ENCODE assay signal across 16 mouse cellular contexts in genomic region chr15:77885945-77886344, GRCm38 (mm10). TPM values are rescaled to one million over a fixed set of nuclear protein-coding genes. Genes with fewer than 3 reads are reported as not detected.
A peak's percentile ranks its signal among the peaks of the same experiment; 100 is the strongest.
DNase-seq lines count a peak whose midpoint lies in the region; ATAC-seq and TF ChIP-seq lines count a peak whose summit lies in the region.
"Had no signal": no experiment of that assay in that cellular context is flagged by ENCODE, and none has a peak within 500 bp of the region (broad histone marks: within the 10 kb centered on the region; RNA-seq: fewer than 3 reads in every experiment).

No protein-coding gene starts in this region.

- H3K27ac ChIP-seq in heart, embryonic 13.5 days (replicated peaks): peak overlapping the region; percentile 24
- no peak overlapping the region for H3K27ac ChIP-seq in forebrain, postnatal 0 days (ENCODE audit: low read depth, low read length)
- H3K27ac ChIP-seq in midbrain, embryonic 13.5 days: no peak overlapping the region
- H3K27ac ChIP-seq: embryonic facial prominence, embryonic 13.5 days; hindbrain, embryonic 13.5 days had no signal

- no peaks in the 10 kb centered on the region for H3K36me3 ChIP-seq in heart, embryonic 13.5 days
- H3K36me3 ChIP-seq in forebrain, postnatal 0 days (ENCODE audit: insufficient read depth): no peaks in the 10 kb centered on the region
- H3K36me3 ChIP-seq in midbrain, embryonic 13.5 days: no peaks in the 10 kb centered on the region
- H3K36me3 ChIP-seq: embryonic facial prominence, embryonic 13.5 days; forebrain, embryonic 10.5 days; hindbrain, embryonic 13.5 days had no signal

- 77% methylated on average over 4 of the region's 4 CpGs for WGBS in heart, embryonic 13.5 days
- WGBS in forebrain, postnatal 0 days: 83% methylated on average over 4 of the region's 4 CpGs
- WGBS in midbrain, embryonic 13.5 days: 97% methylated on average over 4 of the region's 4 CpGs

- no peaks in the 10 kb centered on the region for H3K9me3 ChIP-seq in heart, embryonic 13.5 days
- H3K9me3 ChIP-seq in forebrain, postnatal 0 days (ENCODE audit: low read length): no peaks in the 10 kb centered on the region
- no peaks in the 10 kb centered on the region for H3K9me3 ChIP-seq in midbrain, embryonic 13.5 days
- H3K9me3 ChIP-seq: embryonic facial prominence, embryonic 13.5 days; forebrain, embryonic 10.5 days; hindbrain, embryonic 13.5 days had no signal

- no peak for DNase-seq in heart, adult 8-10 months (ENCODE audit: low spot score)
- DNase-seq in 416B (ENCODE audit: low read depth): peak; percentile 45
- peak; percentile 53 for DNase-seq in kidney, adult 11 months
- peak; percentile 56 for DNase-seq in kidney, postnatal 10 days
- DNase-seq in forebrain, postnatal 0 days: no peak
- no peak for DNase-seq in right cerebral cortex, adult 18-20 months
- DNase-seq: cerebellum, adult 11 months; layer of hippocampus, postnatal 36 days; left cerebral cortex, postnatal 4 days; lung, adult 2 months; retina, postnatal 1 day had no signal

- no peak for ATAC-seq in heart, embryonic 13.5 days (ENCODE audit: extremely low read depth, insufficient number of reproducible peaks, low FRiP score, low TSS enrichment)
- no peak for ATAC-seq in forebrain, postnatal 0 days
- no peak for ATAC-seq in midbrain, embryonic 13.5 days

- no peak overlapping the region for H3K9ac ChIP-seq in heart, embryonic 13.5 days
- no peak overlapping the region for H3K9ac ChIP-seq in forebrain, postnatal 0 days
- no peak overlapping the region for H3K9ac ChIP-seq in midbrain, embryonic 13.5 days (replicated peaks)
- H3K9ac ChIP-seq: embryonic facial prominence, embryonic 13.5 days; hindbrain, embryonic 13.5 days had no signal

- no peak overlapping the region for H3K4me3 ChIP-seq in heart, embryonic 13.5 days
- no peak overlapping the region for H3K4me3 ChIP-seq in forebrain, postnatal 0 days (ENCODE audit: low read depth, low read length)
- no peak overlapping the region for H3K4me3 ChIP-seq in midbrain, embryonic 13.5 days (replicated peaks)
- H3K4me3 ChIP-seq: embryonic facial prominence, embryonic 13.5 days; forebrain, embryonic 10.5 days; hindbrain, embryonic 13.5 days had no signal

- H3K4me2 ChIP-seq in heart, embryonic 13.5 days: no peak overlapping the region
- no peak overlapping the region for H3K4me2 ChIP-seq in forebrain, postnatal 0 days (ENCODE audit: low read depth)
- H3K4me2 ChIP-seq in midbrain, embryonic 13.5 days (replicated peaks): no peak overlapping the region
- H3K4me2 ChIP-seq: embryonic facial prominence, embryonic 13.5 days; hindbrain, embryonic 13.5 days had no signal

- H3K27me3 ChIP-seq in heart, embryonic 13.5 days (replicated peaks): no peaks in the 10 kb centered on the region
- no peaks in the 10 kb centered on the region for H3K27me3 ChIP-seq in forebrain, postnatal 0 days (ENCODE audit: insufficient read depth, low read length)
- no peaks in the 10 kb centered on the region for H3K27me3 ChIP-seq in midbrain, embryonic 13.5 days
- H3K27me3 ChIP-seq: embryonic facial prominence, embryonic 13.5 days; hindbrain, embryonic 13.5 days had no signal

- H3K4me1 ChIP-seq in heart, embryonic 13.5 days: peaks cover 32% of the 10 kb centered on the region
- H3K4me1 ChIP-seq in forebrain, postnatal 0 days (ENCODE audit: insufficient read depth): no peaks in the 10 kb centered on the region
- H3K4me1 ChIP-seq in midbrain, embryonic 13.5 days (replicated peaks): no peaks in the 10 kb centered on the region

- no peak for TF ChIP-seq CTCF in forebrain, postnatal 0 days (IDR thresholded peaks at IDR 0.05; ENCODE audit: low read depth)

RNA-seq across cellular contexts. Expression of gene Txn2, which starts 42.9 kb away (rescaled TPM):
- polyA plus RNA-seq in heart, embryonic 13.5 days (2015; fragmentation: Nextera tagmentation; extraction: Ambion mirVana): 248 and 278 TPM in 2 replicates
- total RNA-seq in heart, adult 8-10 months (2022): 100 to 1,000 TPM; 303 to 339 (median 309) TPM
- 35.8 and 36.5 TPM in 2 replicates for total RNA-seq in forebrain, postnatal 0 days (2014; rRNA removed)
- polyA plus RNA-seq in forebrain, postnatal 0 days (2015; fragmentation: Nextera tagmentation; extraction: Ambion mirVana): 200 and 227 TPM in 2 replicates
- 227 and 234 TPM in 2 replicates for polyA plus RNA-seq in midbrain, embryonic 13.5 days (2015; fragmentation: Nextera tagmentation; extraction: Ambion mirVana)

RNA-seq across cellular contexts. Expression of gene Myh9, which starts 44.0 kb away (rescaled TPM):
- polyA plus RNA-seq in heart, embryonic 13.5 days (2015; fragmentation: Nextera tagmentation; extraction: Ambion mirVana): 24.8 and 25.0 TPM in 2 replicates
- total RNA-seq in heart, adult 8-10 months (2022): 100 to 1,000 TPM in 1 of 4 experiments, 10 to 100 TPM in 3; 72.5 to 127 (median 97.2) TPM
- total RNA-seq in forebrain, postnatal 0 days (2014; rRNA removed): 26.4 and 35.2 TPM in 2 replicates
- 5.8 and 7.2 TPM in 2 replicates for polyA plus RNA-seq in forebrain, postnatal 0 days (2015; fragmentation: Nextera tagmentation; extraction: Ambion mirVana)
- 11.8 and 14.1 TPM in 2 replicates for polyA plus RNA-seq in midbrain, embryonic 13.5 days (2015; fragmentation: Nextera tagmentation; extraction: Ambion mirVana)

Comparison
In these comparisons a context has a peak if more than half of its experiments do, and no peak if none do; other contexts are left out.
1. DNase-seq: peak in 416B (single experiment), kidney, adult 11 months (single experiment) and kidney, postnatal 10 days (single experiment); none in heart, adult 8-10 months (single experiment), forebrain, postnatal 0 days (single experiment) and right cerebral cortex, adult 18-20 months (single experiment).